Mouse (Mus musculus) CH12.LX (cell line): Measurements from ENCODE around the gene Pla2g2e. TPM values are rescaled to one million over a fixed set of nuclear protein-coding genes. Genes with fewer than 3 reads are reported as not detected.
A peak's percentile ranks its signal among the peaks of the same experiment; 100 is the strongest.

Source experiments
- DNase-seq: peaks from one replicate; pipeline ENCODE4 v3.0.0-alpha.2; 2013; ENCODE audit errors: extremely low read depth
- H3K27ac ChIP-seq: 2 replicates; pipeline ENCODE4 v1.5.1; 2012; ENCODE audit warnings: low read depth, mild to moderate bottlenecking, control low read depth, moderate library complexity; ENCODE audit not compliant: insufficient read depth
- H3K27me3 ChIP-seq: replicated peaks from 2 replicates; pipeline ENCODE3; 2012; ENCODE audit warnings: inconsistent platforms
- H3K36me3 ChIP-seq, 2 experiments: replicated peaks in 1 of 2; 2 replicates each; pipeline versions ENCODE3 to v1.6.1; 2012; ENCODE audit warnings: inconsistent platforms in 1 of 2, low read length in 1 of 2, mild to moderate bottlenecking in 1 of 2, mixed read lengths in 1 of 2, moderate library complexity in 1 of 2; ENCODE audit not compliant: control insufficient read depth in 1 of 2, insufficient read depth in 1 of 2
- H3K4me1 ChIP-seq, 2 experiments: 2 replicates each; pipeline ENCODE4 v1.6.1; 2012; ENCODE audit warnings: inconsistent platforms in 1 of 2, moderate library complexity in 1 of 2; ENCODE audit not compliant: insufficient read depth in 2 of 2, control insufficient read depth in 1 of 2
- H3K4me2 ChIP-seq: 2 replicates; pipeline ENCODE4 v1.6.1; 2012; ENCODE audit warnings: low read depth, mild to moderate bottlenecking, control low read depth; ENCODE audit not compliant: poor library complexity, insufficient read depth, severe bottlenecking
- H3K4me3 ChIP-seq, 3 experiments: fragments of 150-350 bp in 1 of 3; sonication (generic) in 1 of 3; replicated peaks in 1 of 3; 2 replicates each; pipeline versions ENCODE3 to v1.5.1; 2011 to 2012; ENCODE audit warnings: low read depth in 2 of 3, low read length in 2 of 3, mild to moderate bottlenecking in 2 of 3, moderate library complexity in 2 of 3, control low read depth in 1 of 3, improper control_type of control experiment in 1 of 3, inconsistent platforms in 1 of 3, mixed read lengths in 1 of 3; ENCODE audit not compliant: poor library complexity in 1 of 3
- H3K79me2 ChIP-seq: replicated peaks from 2 replicates; pipeline ENCODE4 v1.6.1; 2012; ENCODE audit warnings: mild to moderate bottlenecking, moderate library complexity; ENCODE audit not compliant: control insufficient read depth, poor library complexity, insufficient read depth, severe bottlenecking; ENCODE audit errors: extremely low read depth
- H3K9ac ChIP-seq: 2 replicates; pipeline ENCODE4 v1.6.1; 2012; ENCODE audit warnings: low read depth, mild to moderate bottlenecking, control low read depth, moderate library complexity; ENCODE audit not compliant: insufficient read depth
- H3K9me3 ChIP-seq: replicated peaks from 2 replicates; pipeline ENCODE3; 2012; ENCODE audit warnings: low read length, inconsistent platforms, mixed read lengths
- CHD1 ChIP-seq: IDR thresholded peaks from 2 replicates; pipeline ENCODE4 v1.6.1; 2012; ENCODE audit warnings: low read depth, low read length, improper control_type of control experiment, inconsistent platforms
- E2F4 ChIP-seq: IDR thresholded peaks from 2 replicates; pipeline ENCODE4 v1.6.1; 2011; ENCODE audit warnings: low read depth, low read length, improper control_type of control experiment; ENCODE audit not compliant: insufficient replicate concordance
- ELF1 ChIP-seq: IDR thresholded peaks from 2 replicates; pipeline ENCODE4 v1.6.1; 2014; ENCODE audit warnings: low read depth, mild to moderate bottlenecking, inconsistent platforms, low read length, improper control_type of control experiment
- GABPA ChIP-seq: IDR thresholded peaks from 2 replicates; pipeline ENCODE4 v1.6.1; 2012; ENCODE audit warnings: low read depth, low read length, improper control_type of control experiment, inconsistent platforms; ENCODE audit not compliant: insufficient replicate concordance
- MYC ChIP-seq: IDR thresholded peaks from 2 replicates; pipeline ENCODE4 v1.6.1; 2011; ENCODE audit warnings: low read depth, mild to moderate bottlenecking, improper control_type of control experiment, low read length
- NELFE ChIP-seq: IDR thresholded peaks from 2 replicates; pipeline ENCODE4 v1.6.1; 2011; ENCODE audit warnings: low read depth, low read length, improper control_type of control experiment
- NRF1 ChIP-seq: IDR thresholded peaks from 2 replicates; pipeline ENCODE4 v1.6.1; 2014; ENCODE audit warnings: low read depth, mild to moderate bottlenecking, inconsistent platforms, low read length, improper control_type of control experiment, moderate library complexity
- POLR2AphosphoS2 ChIP-seq: IDR thresholded peaks from 2 replicates; pipeline ENCODE4 v1.6.1; 2011; ENCODE audit warnings: low read depth, low read length, improper control_type of control experiment
- RCOR1 ChIP-seq: conservative IDR thresholded peaks from 2 replicates; pipeline ENCODE4 v1.6.1; 2012; ENCODE audit warnings: low read depth, mild to moderate bottlenecking, inconsistent platforms, low read length, improper control_type of control experiment
- SIN3A ChIP-seq: IDR thresholded peaks from 2 replicates; pipeline ENCODE4 v1.6.1; 2012; ENCODE audit warnings: low read length, improper control_type of control experiment, inconsistent platforms
- SMC3 ChIP-seq: IDR thresholded peaks from 2 replicates; pipeline ENCODE4 v1.6.1; 2011; ENCODE audit warnings: low read depth, low read length, improper control_type of control experiment
- USF1 ChIP-seq: IDR thresholded peaks from 2 replicates; pipeline ENCODE4 v1.6.1; 2014; ENCODE audit warnings: low read depth, mild to moderate bottlenecking, inconsistent platforms, low read length, improper control_type of control experiment
- USF2 ChIP-seq: conservative IDR thresholded peaks from 2 replicates; pipeline ENCODE4 v1.6.1; 2011; ENCODE audit warnings: low read depth, low read length, improper control_type of control experiment
- ZMIZ1 ChIP-seq: IDR thresholded peaks from 2 replicates; pipeline ENCODE4 v1.6.1; 2012; ENCODE audit warnings: low read depth, mild to moderate bottlenecking, inconsistent platforms, low read length, improper control_type of control experiment
- dilution Hi-C: fragments of 300-500 bp; cut with MboI; formaldehyde crosslinking; loops from 2 replicates; pipeline ENCODE4 v1.14.3; 2020; ENCODE audit warnings: low sequenced_read_pairs; ENCODE audit not compliant: extremely low pct_unique_long_range_greater_than_20kb, extremely low pct_ligation_motif_present
- in situ Hi-C: fragments of 300-500 bp; cut with MboI; formaldehyde crosslinking; loops from 3 replicates; pipeline ENCODE4 v1.14.3; 2019; ENCODE audit warnings: low sequenced_read_pairs, low pct_ligation_motif_present, low pct_unique_long_range_greater_than_20kb, mixed read lengths
- polyA plus RNA-seq: library from polyadenylated mRNA; unstranded; fragments of >175 nt; gene quantifications from 2 replicates; pipeline ENCODE4 v1.2.1, GENCODE M21; 2012; ENCODE audit warnings: low read depth; ENCODE audit not compliant: insufficient read length
- total RNA-seq, 2 experiments: library from RNA; depleted of rRNA; stranded (reverse); fragments of 300-350 nt in 1 of 2; fragments of >200 nt in 1 of 2; gene quantifications; 2 replicates each; pipeline ENCODE4 v1.2.3; 2012 to 2014

The Pla2g2e gene
- total and polyA plus RNA-seq, 3 experiments = 0.30 TPM; not detected in 2

DNA sequence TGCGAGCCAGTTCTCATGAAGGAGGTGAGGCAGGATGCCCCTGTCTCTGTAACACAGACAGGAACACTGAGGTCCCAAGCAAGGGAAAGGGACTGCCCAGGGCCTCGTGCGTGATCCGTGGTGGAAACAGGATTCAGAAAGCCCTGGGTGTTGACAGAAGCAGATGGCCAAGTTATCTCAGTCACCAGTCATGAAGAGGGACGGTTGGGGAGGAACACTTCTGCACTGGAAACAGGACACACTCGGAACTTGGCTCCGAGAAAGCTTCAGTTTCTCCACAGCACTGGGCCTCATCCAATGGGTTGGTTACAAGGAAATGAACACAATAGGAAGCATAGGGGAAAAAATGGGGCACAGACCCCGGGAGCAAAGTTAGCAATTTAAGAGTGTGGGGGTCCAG is 1.0 kb downstream of the Pla2g2e start:
- Histone ChIP-seq H3K36me3 (no peaks in the 10 kb centered on the region), H3K27ac (no peak overlapping the region), H3K4me1 (peaks cover 0 to 3% of the 10 kb centered on the region in 2 experiments; a peak in 1 of 4 replicates), H3K9ac (no peak overlapping the region), H3K27me3 (peaks cover 74% of the 10 kb centered on the region), H3K9me3 (peaks cover 4% of the 10 kb centered on the region), H3K4me2 (no peak overlapping the region), H3K4me3 (no peak overlapping the region), H3K79me2 (no peaks in the 10 kb centered on the region)
- dilution Hi-C loops (no loop called here), in situ Hi-C loops (no loop called here)
- TF ChIP-seq E2F4 = no peak
- TF ChIP-seq NRF1 = 0 out of 2 replicates have a peak, but pooled peaks have one; percentile 51
- DNase-seq = no peak

DNA sequence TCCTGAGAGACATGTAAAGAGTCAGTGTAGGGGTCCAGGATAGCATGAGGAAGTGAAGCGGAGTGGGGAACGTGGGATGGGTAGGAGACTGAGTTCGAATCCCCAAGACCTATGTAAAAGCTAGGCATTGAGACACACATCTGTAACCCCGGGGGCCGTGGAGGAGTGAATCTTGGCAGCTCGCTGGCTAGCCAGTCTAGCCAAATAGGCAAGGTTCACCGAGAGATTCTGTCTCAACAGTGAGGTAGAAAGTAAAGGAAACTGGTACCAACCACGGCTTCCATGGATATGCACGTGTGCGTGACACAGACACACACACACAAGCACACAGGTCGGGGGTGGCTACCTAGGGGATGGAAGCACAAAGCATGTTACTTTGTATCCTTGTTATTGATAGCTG is 2.1 kb downstream of the Pla2g2e start:
- H3K9me3 ChIP-seq = no peaks in the 10 kb centered on the region
- no peaks in the 10 kb centered on the region for H3K36me3 ChIP-seq
- in situ Hi-C loops = no loop called here
- H3K9ac ChIP-seq = no peak overlapping the region
- H3K4me2 ChIP-seq = no peak overlapping the region
- H3K27me3 ChIP-seq = peaks cover 70% of the 10 kb centered on the region
- DNase-seq = no peak
- H3K79me2 ChIP-seq = no peaks in the 10 kb centered on the region
- TF ChIP-seq ZMIZ1 = no peak
- TF ChIP-seq MYC = no peak
- no peak for TF ChIP-seq GABPA
- no peak for TF ChIP-seq RCOR1
- peaks cover 0 to 3% of the 10 kb centered on the region in 2 experiments; a peak in 1 of 4 replicates for H3K4me1 ChIP-seq
- H3K4me3 ChIP-seq = no peak overlapping the region
- dilution Hi-C loops = no loop called here
- no peak overlapping the region for H3K27ac ChIP-seq

DNA sequence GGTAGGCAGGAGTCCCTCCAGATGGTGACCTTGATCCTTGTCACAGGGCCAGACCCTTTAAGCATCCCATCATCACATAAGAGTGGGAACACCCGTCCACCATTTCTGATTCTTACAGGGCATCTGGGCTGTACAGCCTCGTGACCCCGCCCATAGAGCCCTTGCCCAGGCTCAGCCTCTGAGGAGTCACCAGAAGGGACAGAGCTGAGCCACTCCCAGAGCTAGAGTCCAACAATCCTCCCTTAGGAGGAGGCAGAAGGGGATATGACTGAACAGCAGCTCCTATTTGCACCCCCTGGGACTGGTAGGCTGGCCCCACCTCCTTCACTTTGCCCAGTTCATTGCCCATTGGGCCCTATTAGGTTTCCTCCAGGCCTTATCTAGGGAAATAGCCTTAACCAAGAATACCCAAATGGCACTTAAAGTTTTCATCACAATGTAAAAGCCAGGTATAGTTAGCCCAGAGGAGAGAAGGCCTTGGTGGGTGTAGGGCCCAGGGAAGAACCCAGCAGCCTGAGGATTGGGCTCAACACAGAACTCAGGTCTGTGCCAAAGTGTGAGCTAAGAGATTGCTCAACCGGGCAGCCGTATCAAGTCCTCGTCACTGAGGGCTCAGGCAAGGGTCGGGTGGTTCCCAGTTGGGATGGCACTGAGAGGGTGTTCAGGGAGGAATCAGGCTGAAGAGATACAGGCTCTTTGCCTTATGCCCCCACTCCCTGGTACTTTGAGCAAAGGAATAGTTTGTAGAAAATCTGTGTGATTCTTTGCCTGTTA is 3.3 kb downstream of the Pla2g2e start:
- no peak overlapping the region for H3K4me3 ChIP-seq
- H3K4me2 ChIP-seq = no peak overlapping the region
- H3K9me3 ChIP-seq = no peaks in the 10 kb centered on the region
- H3K9ac ChIP-seq = no peak overlapping the region
- H3K4me1 ChIP-seq = peaks cover 0 to 3% of the 10 kb centered on the region in 2 experiments; a peak in 1 of 4 replicates
- in situ Hi-C loops = no loop called here
- H3K27ac ChIP-seq = no peak overlapping the region
- no peaks in the 10 kb centered on the region for H3K79me2 ChIP-seq
- dilution Hi-C loops = no loop called here
- no peak for DNase-seq
- TF ChIP-seq SMC3 (no peak), E2F4 (no peak), NELFE (no peak), USF1 (no peak), USF2 (no peak), SIN3A (no peak), ELF1 (no peak), POLR2AphosphoS2 (no peak), CHD1 (no peak)
- peaks cover 68% of the 10 kb centered on the region for H3K27me3 ChIP-seq
- H3K36me3 ChIP-seq = no peaks in the 10 kb centered on the region
